Mouse (Mus musculus) MEL (cell line): ENCODE data around the gene Cops7a. TPM values are rescaled to one million over a fixed set of nuclear protein-coding genes. Genes with fewer than 3 reads are reported as not detected.

Source experiments
- DNase-seq: peaks from one replicate; pipeline ENCODE4 v3.0.0; 2011; ENCODE audit warnings: low read depth, low spot score
- H3K27ac ChIP-seq: 2 replicates; pipeline ENCODE4 v1.5.1; 2012; ENCODE audit warnings: low read depth, mild to moderate bottlenecking, control low read depth, low read length, moderate library complexity; ENCODE audit not compliant: control insufficient read depth
- H3K27me3 ChIP-seq, 2 experiments: fragments of 150-350 bp in 1 of 2; sonication (generic) in 1 of 2; 2 replicates each; pipeline ENCODE4 v1.6.1; 2012; ENCODE audit warnings: low read length in 2 of 2, mild to moderate bottlenecking in 2 of 2, improper control_type of control experiment in 1 of 2, moderate library complexity in 1 of 2; ENCODE audit not compliant: insufficient read depth in 2 of 2, control insufficient read depth in 1 of 2
- H3K36me3 ChIP-seq, 2 experiments: 2 replicates each; pipeline ENCODE4 v1.6.1; 2012 to 2014; ENCODE audit warnings: low read length in 2 of 2, improper control_type of control experiment in 1 of 2, inconsistent platforms in 1 of 2, mild to moderate bottlenecking in 1 of 2; ENCODE audit not compliant: insufficient read depth in 2 of 2, control insufficient read depth in 1 of 2
- H3K4me1 ChIP-seq, 2 experiments: fragments of 150-350 bp in 1 of 2; sonication (generic) in 1 of 2; 2 replicates each; pipeline ENCODE4 v1.6.1; 2012; ENCODE audit warnings: low read length in 2 of 2, improper control_type of control experiment in 1 of 2, mild to moderate bottlenecking in 1 of 2; ENCODE audit not compliant: insufficient read depth in 2 of 2, control insufficient read depth in 1 of 2
- H3K4me3 ChIP-seq, 2 experiments: fragments of 150-350 bp in 1 of 2; sonication (generic) in 1 of 2; 2 replicates each; pipeline ENCODE4 v1.5.1; 2012; ENCODE audit warnings: low read depth in 2 of 2, low read length in 2 of 2, mild to moderate bottlenecking in 2 of 2, moderate library complexity in 2 of 2, control low read depth in 1 of 2, improper control_type of control experiment in 1 of 2; ENCODE audit not compliant: control insufficient read depth in 1 of 2, insufficient read depth in 1 of 2
- H3K79me2 ChIP-seq: 2 replicates; pipeline ENCODE4 v1.6.1; 2012; ENCODE audit warnings: mild to moderate bottlenecking, low read length, moderate library complexity; ENCODE audit not compliant: control insufficient read depth, poor library complexity, insufficient read depth
- H3K9ac ChIP-seq: 2 replicates; pipeline ENCODE4 v1.6.1; 2012; ENCODE audit warnings: low read depth, mild to moderate bottlenecking, control low read depth, low read length, moderate library complexity; ENCODE audit not compliant: control insufficient read depth, poor library complexity, severe bottlenecking
- H3K9me3 ChIP-seq: fragments of 150-350 bp; sonication (generic); replicated peaks from 2 replicates; pipeline ENCODE4 v1.6.1; 2012; ENCODE audit warnings: mild to moderate bottlenecking, low read length, improper control_type of control experiment, moderate library complexity; ENCODE audit not compliant: insufficient read depth
- CHD1 ChIP-seq: IDR thresholded peaks from 2 replicates; pipeline ENCODE4 v1.6.1; 2012; ENCODE audit warnings: low read depth, mild to moderate bottlenecking, inconsistent platforms, low read length, improper control_type of control experiment
- E2F4 ChIP-seq: IDR thresholded peaks from 2 replicates; pipeline ENCODE4 v1.6.1; 2011; ENCODE audit warnings: low read depth, low read length, improper control_type of control experiment, borderline replicate concordance
- EP300 ChIP-seq, 2 experiments: IDR thresholded peaks; 2 replicates each; pipeline ENCODE4 v1.6.1; 2011; ENCODE audit warnings: improper control_type of control experiment in 2 of 2, low read length in 2 of 2, low read depth in 1 of 2, mild to moderate bottlenecking in 1 of 2
- HCFC1 ChIP-seq: IDR thresholded peaks from 2 replicates; pipeline ENCODE4 v1.6.1; 2012; ENCODE audit warnings: low read depth, mild to moderate bottlenecking, inconsistent platforms, low read length, improper control_type of control experiment, moderate library complexity
- MAFK ChIP-seq: IDR thresholded peaks from 2 replicates; pipeline ENCODE4 v1.6.1; 2011; ENCODE audit warnings: low read depth, mild to moderate bottlenecking, low read length, improper control_type of control experiment, borderline replicate concordance
- MAX ChIP-seq: IDR thresholded peaks from 2 replicates; pipeline ENCODE4 v1.6.1; 2011; ENCODE audit warnings: low read length, improper control_type of control experiment
- MEF2A ChIP-seq: IDR thresholded peaks from 2 replicates; pipeline ENCODE4 v1.6.1; 2014; ENCODE audit warnings: low read depth, mild to moderate bottlenecking, inconsistent platforms, low read length, improper control_type of control experiment; ENCODE audit not compliant: poor library complexity, insufficient replicate concordance, severe bottlenecking; ENCODE audit errors: extremely low read depth
- MYC ChIP-seq: IDR thresholded peaks from 2 replicates; pipeline ENCODE4 v1.6.1; 2011; ENCODE audit warnings: low read depth, mild to moderate bottlenecking, low read length, improper control_type of control experiment, moderate library complexity
- NELFE ChIP-seq: IDR thresholded peaks from 2 replicates; pipeline ENCODE4 v1.6.1; 2011; ENCODE audit warnings: low read depth, low read length, improper control_type of control experiment
- POLR2A ChIP-seq, 2 experiments: IDR thresholded peaks; 2 replicates each; pipeline ENCODE4 v1.6.1; 2011 to 2012; ENCODE audit warnings: low read length in 2 of 2, mild to moderate bottlenecking in 2 of 2, control low read depth in 1 of 2, improper control_type of control experiment in 1 of 2, low read depth in 1 of 2, moderate library complexity in 1 of 2; ENCODE audit not compliant: control insufficient read depth in 1 of 2, insufficient read depth in 1 of 2, poor library complexity in 1 of 2
- SIN3A ChIP-seq: IDR thresholded peaks from 2 replicates; pipeline ENCODE4 v1.6.1; 2012; ENCODE audit warnings: low read length, improper control_type of control experiment, inconsistent platforms
- TAL1 ChIP-seq: IDR thresholded peaks from 2 replicates; pipeline ENCODE4 v1.6.1; 2012; ENCODE audit warnings: mild to moderate bottlenecking, inconsistent platforms, low read length, moderate library complexity, mixed read lengths
- USF1 ChIP-seq: IDR thresholded peaks from 2 replicates; pipeline ENCODE4 v1.6.1; 2014; ENCODE audit warnings: low read depth, mild to moderate bottlenecking, inconsistent platforms, low read length, improper control_type of control experiment, moderate library complexity
- USF2 ChIP-seq, 2 experiments: IDR thresholded peaks; 2 replicates each; pipeline ENCODE4 v1.6.1; 2011 to 2012; ENCODE audit warnings: improper control_type of control experiment in 2 of 2, low read length in 2 of 2, borderline replicate concordance in 1 of 2, inconsistent platforms in 1 of 2, low read depth in 1 of 2, mild to moderate bottlenecking in 1 of 2; ENCODE audit not compliant: insufficient read depth in 1 of 2
- ZC3H11A ChIP-seq: IDR thresholded peaks from 2 replicates; pipeline ENCODE4 v1.6.1; 2012; ENCODE audit warnings: low read depth, mild to moderate bottlenecking, inconsistent platforms, low read length, improper control_type of control experiment
- ZNF384 ChIP-seq: IDR thresholded peaks from 2 replicates; pipeline ENCODE4 v1.6.1; 2012; ENCODE audit warnings: low read depth, mild to moderate bottlenecking, inconsistent platforms, low read length, improper control_type of control experiment
- polyA plus RNA-seq, 2 experiments: library from polyadenylated mRNA; stranded (reverse) in 1 of 2; unstranded in 1 of 2; fragments of >175 nt in 1 of 2; fragments of >200 nt in 1 of 2; gene quantifications; 2 replicates each; pipeline versions ENCODE4 v1.2.1 to v1.2.4; 2012; ENCODE audit warnings: low replicate concordance in 2 of 2, low read depth in 1 of 2; ENCODE audit not compliant: insufficient read length in 2 of 2, insufficient read depth in 1 of 2, missing spikeins in 1 of 2
- total RNA-seq: library from RNA; depleted of rRNA; stranded (reverse); fragments of 300-350 nt; gene quantifications from 2 replicates; pipeline ENCODE4 v1.2.3, GENCODE M21; 2012

Cops7a gene
- total and polyA plus RNA-seq, 3 experiments: 85.0 to 150 TPM; not detected in 1

DNA sequence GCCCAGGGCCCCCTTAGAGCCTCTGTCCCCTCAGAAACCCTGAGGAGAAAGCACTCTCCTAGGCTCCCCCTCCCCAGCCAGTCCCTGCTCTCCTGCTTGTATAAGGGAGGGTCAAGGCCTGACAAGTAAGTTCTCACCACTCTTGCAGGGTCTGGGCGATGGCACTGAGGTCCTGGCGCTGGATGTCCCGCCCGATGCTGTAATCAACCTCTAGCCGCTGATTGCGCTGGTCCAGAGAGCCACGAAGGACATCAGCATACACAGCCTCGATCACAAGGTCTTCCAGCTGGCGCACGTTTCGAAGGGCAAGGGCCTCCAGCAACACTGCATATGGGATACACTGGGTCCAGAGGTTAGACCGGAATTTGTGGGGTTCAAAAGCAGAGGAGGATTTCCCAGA, 4.3 kb downstream of the Cops7a start:
- no peak for DNase-seq
- H3K36me3 ChIP-seq: peaks cover 3 to 14% of the 10 kb centered on the region in 2 experiments

DNA sequence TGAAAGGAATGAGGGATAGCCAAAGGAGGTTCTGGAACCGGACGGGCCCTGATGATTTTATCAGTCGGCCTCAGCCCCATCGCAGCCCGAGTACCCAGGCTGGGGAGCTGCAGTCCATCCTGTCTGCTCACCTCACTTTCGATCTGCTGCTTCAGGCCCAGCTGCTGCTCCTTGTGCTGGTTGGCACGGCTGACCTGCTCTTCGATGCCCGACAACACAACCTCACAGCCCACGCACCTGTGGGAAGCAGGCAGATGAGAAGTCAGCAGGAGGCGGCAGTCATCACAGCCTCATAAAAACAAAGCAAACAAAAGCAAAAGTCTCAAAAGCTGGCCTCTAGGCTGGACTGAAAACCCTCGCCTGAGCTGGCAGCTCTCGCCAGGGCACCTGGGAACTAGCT, 5.4 kb downstream of the Cops7a start:
- peaks cover 6% of the 10 kb centered on the region for H3K79me2 ChIP-seq
- H3K27ac ChIP-seq: no peak overlapping the region
- H3K9ac ChIP-seq: no peak overlapping the region
- H3K27me3 ChIP-seq: no peaks in the 10 kb centered on the region
- H3K4me3 ChIP-seq: no peak overlapping the region
- DNase-seq: no peak
- H3K36me3 ChIP-seq: peaks cover 3 to 13% of the 10 kb centered on the region in 2 experiments
- peaks cover 0 to 9% of the 10 kb centered on the region in 2 experiments; a peak in 3 of 4 replicates for H3K4me1 ChIP-seq
- TF ChIP-seq MEF2A (no peak), MAX (no peak), SIN3A (no peak), USF1 (no peak), HCFC1 (no peak), E2F4 (no peak), ZC3H11A (no peak), MYC (no peak), CHD1 (no peak), NELFE (no peak), POLR2A (IDR thresholded peaks at IDR 0.05; ENCODE audit: control insufficient read depth in 1 of 2, insufficient read depth in 1 of 2, low read depth in 1 of 2, low read length in 2 of 2, poor library complexity in 1 of 2) (no peak)
- H3K9me3 ChIP-seq: no peaks in the 10 kb centered on the region

More for the DNA sequence above, 4.3 kb downstream of the Cops7a start:
- peaks cover 0 to 9% of the 10 kb centered on the region in 2 experiments; a peak in 3 of 4 replicates for H3K4me1 ChIP-seq
- TF ChIP-seq TAL1 (no peak), EP300 (IDR thresholded peaks at IDR 0.05; ENCODE audit: low read depth in 1 of 2, low read length in 2 of 2) (no peak), HCFC1 (no peak), ZNF384 (no peak), POLR2A (IDR thresholded peaks at IDR 0.05; ENCODE audit: control insufficient read depth in 1 of 2, insufficient read depth in 1 of 2, low read depth in 1 of 2, low read length in 2 of 2, poor library complexity in 1 of 2) (peak in 1 of 2 experiments; percentile 12; a peak in 1 of 4 replicates), MAFK (no peak), USF2 (IDR thresholded peaks at IDR 0.05; ENCODE audit: borderline replicate concordance in 1 of 2, insufficient read depth in 1 of 2, low read depth in 1 of 2, low read length in 2 of 2) (no peak)
- TF ChIP-seq, all 39 proteins: peak for 1
- H3K27me3 ChIP-seq: no peaks in the 10 kb centered on the region
- H3K9ac ChIP-seq: no peak overlapping the region
- no peak overlapping the region for H3K4me3 ChIP-seq
- peaks cover 14% of the 10 kb centered on the region for H3K79me2 ChIP-seq
- H3K27ac ChIP-seq: no peak overlapping the region
- no peaks in the 10 kb centered on the region for H3K9me3 ChIP-seq
